Mouse (Mus musculus) left cerebral cortex, adult 2 months (tissue): ENCODE results near the gene Ghr. TPM values are rescaled to one million over a fixed set of nuclear protein-coding genes. Genes with fewer than 3 reads are reported as not detected.

Experiments
- DNase-seq, 2 experiments: peaks; one replicate each; pipeline ENCODE4 v3.0.0; 2021 to 2022; ENCODE audit warnings: low spot score in 2 of 2, mixed read lengths in 1 of 2; ENCODE audit errors: extremely low spot score in 1 of 2
- H3K27ac ChIP-seq: fragments of 200-600 bp; 2 replicates; pipeline ENCODE4 v1.8.1; 2022
- H3K4me3 ChIP-seq: fragments of 200-600 bp; 2 replicates; pipeline ENCODE4 v1.8.1; 2022
- CTCF ChIP-seq: fragments of 200-600 bp; IDR thresholded peaks from 2 replicates; pipeline ENCODE4 v1.8.1; 2022; ENCODE audit warnings: antibody characterized with exemption, mild to moderate bottlenecking, moderate library complexity
- intact Hi-C: fragments of 180-260 bp; cut with DNase I; formaldehyde crosslinking; loops from one replicate; pipeline ENCODE4 v1.15.1; 2025
- total RNA-seq, 2 experiments: library from RNA; stranded (reverse); gene quantifications; 2 replicates each; pipeline ENCODE4 v1.2.3; 2021

The Ghr gene
- total RNA-seq, 2 experiments from 2014 or later: 12.2 to 14.0 TPM

DNA sequence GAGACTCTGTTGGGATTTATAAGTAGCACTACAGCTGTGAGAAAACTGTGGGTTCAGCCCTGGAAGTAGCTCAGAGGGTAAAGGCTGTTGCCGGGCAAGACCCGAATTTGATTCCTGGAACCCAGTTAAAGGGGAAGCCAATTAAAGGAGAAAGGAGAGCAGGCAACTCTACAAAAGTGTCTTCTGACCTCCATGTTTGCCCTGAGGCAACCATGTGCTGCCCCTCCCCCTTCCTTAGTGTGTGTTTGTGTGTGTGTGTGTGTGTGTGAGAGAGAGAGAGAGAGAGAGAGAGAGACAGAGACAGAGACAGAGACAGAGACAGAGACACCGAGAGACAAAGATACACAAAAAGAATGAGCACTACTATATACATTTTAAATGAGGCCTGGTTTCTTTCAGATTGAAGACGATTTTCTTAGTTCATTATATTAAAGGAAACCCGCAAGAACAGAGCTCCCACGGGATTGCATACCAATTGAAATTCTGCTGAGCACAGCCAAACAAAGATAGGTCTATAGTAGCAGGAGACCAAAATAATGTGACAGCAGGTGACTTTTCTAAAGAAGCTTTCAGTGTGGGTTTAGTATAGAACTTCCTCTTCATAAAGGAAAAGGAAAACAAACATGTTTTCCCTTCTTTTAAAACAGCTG lies 313.2 kb downstream of the Ghr start:
- DNase-seq: no peak
- peak overlapping the region; percentile 92 for H3K27ac ChIP-seq
- TF ChIP-seq CTCF: no peak
- peak overlapping the region; percentile 55 for H3K4me3 ChIP-seq
- intact Hi-C loops: loop anchor here (5.0 kb wide), 1 partner anchor 58 kb away; no protein-coding TSS in a partner anchor

DNA sequence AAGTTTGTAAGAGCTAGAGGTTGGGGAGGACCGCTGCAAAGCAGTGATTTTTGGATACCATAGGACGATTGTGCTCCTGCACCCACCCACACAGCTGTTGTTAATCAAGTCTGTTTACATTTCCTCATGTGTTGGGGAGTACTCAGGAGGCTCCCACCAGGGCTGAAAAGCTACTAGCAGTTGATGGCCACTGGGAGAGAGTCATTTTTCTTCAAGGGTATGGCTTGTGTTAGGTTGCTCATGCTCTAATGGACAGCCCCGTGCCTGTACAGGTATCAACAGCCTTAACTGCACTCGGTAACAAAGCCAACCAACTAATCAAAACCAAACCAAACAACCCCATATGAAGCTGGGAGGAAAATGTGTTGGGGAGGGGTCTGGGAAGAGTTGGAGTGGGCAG lies 313.8 kb downstream of the Ghr start:
- H3K4me3 ChIP-seq: no peak overlapping the region
- TF ChIP-seq CTCF: no peak
- intact Hi-C loops: no loop called here
- peak overlapping the region; percentile 53 for H3K27ac ChIP-seq
- DNase-seq: no peak

DNA sequence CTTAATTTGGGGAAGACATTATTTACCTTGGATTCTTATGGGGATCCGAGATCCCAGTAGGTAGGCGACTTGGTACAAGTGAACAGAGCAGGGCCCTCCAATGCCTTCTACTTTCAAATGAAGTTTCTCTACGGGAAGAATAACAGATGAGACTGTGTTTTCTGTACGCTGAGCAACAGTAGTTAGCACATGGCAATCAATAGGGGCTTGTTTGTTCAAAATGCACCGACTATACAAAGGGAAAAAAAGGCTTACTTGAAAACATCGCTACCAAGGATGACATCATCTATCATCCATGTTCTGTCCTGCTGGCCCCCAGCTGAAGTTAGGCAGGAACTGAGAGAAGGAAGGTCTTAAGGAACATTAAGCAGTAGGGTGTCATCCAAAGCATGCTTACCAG lies 315.0 kb downstream of the Ghr start, which contains the start of gene Selenop:
Gene Selenop (plus strand): TSS at position 301 of the 400 bp plus-strand sequence.
- peak within 1 kb of the TSS; percentile 45 for H3K27ac ChIP-seq
- no peak within 1 kb of the TSS for H3K4me3 ChIP-seq
- no peak for TF ChIP-seq CTCF
- intact Hi-C loops: no loop called here
- no peak for DNase-seq
